Mouse (Mus musculus) G1E (cell line): ENCODE measurements around the gene C1s2.
"Not testable (repeated sequence)": the region's sequence is repeated elsewhere in the genome, so short reads cannot be mapped to it uniquely, and the experiment has no call there.

ENCODE experiments used
- CTCF ChIP-seq: IDR thresholded peaks from 2 replicates; pipeline ENCODE4 v1.5.1; 2012; ENCODE audit warnings: low read depth, low read length, inconsistent platforms, mixed read lengths
- GATA1 ChIP-seq: IDR thresholded peaks from 2 replicates; pipeline ENCODE4 v1.6.1; 2012; ENCODE audit warnings: borderline replicate concordance, low read length, inconsistent platforms, mixed read lengths

DNA sequence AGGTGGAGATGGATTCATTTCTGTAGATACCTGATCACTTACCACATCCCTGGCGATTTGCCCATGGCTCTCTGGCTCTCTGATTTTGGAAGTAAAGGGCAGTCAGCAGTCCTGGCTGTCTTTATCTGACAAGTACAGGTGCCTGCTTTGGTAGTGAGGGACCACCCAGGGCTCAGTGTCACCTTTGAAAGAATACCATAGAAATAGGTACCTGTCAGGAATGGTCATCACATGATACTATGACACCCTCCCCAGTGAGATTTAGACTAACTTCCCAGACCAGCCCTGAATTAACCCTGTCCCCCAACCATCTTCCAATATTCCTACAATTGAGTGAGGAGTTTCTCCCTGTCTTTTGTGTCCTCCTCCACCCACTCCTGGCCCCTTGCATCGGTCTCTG, at the start of gene C1s2:
- TF ChIP-seq CTCF, GATA1: not testable (repeated sequence)
